ENCODE assay signal across 17 mouse cellular contexts in genomic region chr5:114456287-114456686, GRCm38 (mm10). TPM values are rescaled to one million over a fixed set of nuclear protein-coding genes. Genes with fewer than 3 reads are reported as not detected.
A peak's percentile ranks its signal among the peaks of the same experiment; 100 is the strongest.
DNase-seq lines count a peak whose midpoint lies in the region; ATAC-seq lines count a peak whose summit lies in the region.
"Had no signal": no experiment of that assay in that cellular context is flagged by ENCODE, and none has a peak within 500 bp of the region (broad histone marks: within the 10 kb centered on the region; RNA-seq: fewer than 3 reads in every experiment).

No protein-coding gene starts in this region.

- WGBS in hindbrain, embryonic 13.5 days = 69% methylated on average over 9 of the region's 9 CpGs
- WGBS in hindbrain, embryonic 11.5 days = 65% methylated on average over 9 of the region's 9 CpGs
- WGBS in midbrain, embryonic 12.5 days = 86% methylated on average over 9 of the region's 9 CpGs
- WGBS in midbrain, embryonic 16.5 days = 73% methylated on average over 9 of the region's 9 CpGs
- 68% methylated on average over 9 of the region's 9 CpGs for WGBS in neural tube, embryonic 15.5 days

- no peak overlapping the region for H3K4me3 ChIP-seq in hindbrain, embryonic 13.5 days
- H3K4me3 ChIP-seq in hindbrain, embryonic 11.5 days (ENCODE audit: low read depth, low read length) = no peak overlapping the region
- no peak overlapping the region for H3K4me3 ChIP-seq in midbrain, embryonic 12.5 days
- H3K4me3 ChIP-seq in midbrain, embryonic 16.5 days (ENCODE audit: low read depth, low read length) = no peak overlapping the region
- H3K4me3 ChIP-seq in neural tube, embryonic 15.5 days (replicated peaks) = no peak overlapping the region
- H3K4me3 ChIP-seq: heart, embryonic 13.5 days; hindbrain, embryonic 15.5 days had no signal

- H3K9me3 ChIP-seq in hindbrain, embryonic 13.5 days = no peaks in the 10 kb centered on the region
- H3K9me3 ChIP-seq in hindbrain, embryonic 11.5 days (ENCODE audit: control insufficient read depth, low read length) = no peaks in the 10 kb centered on the region
- H3K9me3 ChIP-seq in midbrain, embryonic 12.5 days = no peaks in the 10 kb centered on the region
- no peaks in the 10 kb centered on the region for H3K9me3 ChIP-seq in midbrain, embryonic 16.5 days (replicated peaks; ENCODE audit: control insufficient read depth, low read length, poor library complexity, severe bottlenecking)
- H3K9me3 ChIP-seq in neural tube, embryonic 15.5 days (replicated peaks) = no peaks in the 10 kb centered on the region
- H3K9me3 ChIP-seq: heart, embryonic 13.5 days; hindbrain, embryonic 15.5 days had no signal

- ATAC-seq in hindbrain, embryonic 13.5 days (ENCODE audit: low FRiP score) = no peak
- no peak for ATAC-seq in hindbrain, embryonic 11.5 days (ENCODE audit: low FRiP score)
- no peak for ATAC-seq in midbrain, embryonic 12.5 days (ENCODE audit: low FRiP score, low read depth)
- ATAC-seq in midbrain, embryonic 16.5 days = no peak
- ATAC-seq in neural tube, embryonic 15.5 days (ENCODE audit: low FRiP score) = no peak
- ATAC-seq: liver, postnatal 0 days had no signal

- peaks cover 31% of the 10 kb centered on the region for H3K36me3 ChIP-seq in hindbrain, embryonic 13.5 days
- 0 out of 2 replicates have a peak, but pooled peaks cover 2% of the 10 kb centered on the region for H3K36me3 ChIP-seq in hindbrain, embryonic 11.5 days (ENCODE audit: control insufficient read depth, insufficient read depth, low read length)
- H3K36me3 ChIP-seq in midbrain, embryonic 12.5 days = peaks cover 31% of the 10 kb centered on the region
- peaks cover 11% of the 10 kb centered on the region for H3K36me3 ChIP-seq in midbrain, embryonic 16.5 days (ENCODE audit: control insufficient read depth, insufficient read depth, low read length)
- peaks cover 25% of the 10 kb centered on the region for H3K36me3 ChIP-seq in neural tube, embryonic 15.5 days

- H3K9ac ChIP-seq in hindbrain, embryonic 13.5 days = no peak overlapping the region
- no peak overlapping the region for H3K9ac ChIP-seq in hindbrain, embryonic 11.5 days (ENCODE audit: low read depth, low read length)
- H3K9ac ChIP-seq in midbrain, embryonic 12.5 days (replicated peaks) = no peak overlapping the region
- H3K9ac ChIP-seq in midbrain, embryonic 16.5 days (ENCODE audit: low read depth, low read length) = no peak overlapping the region
- H3K9ac ChIP-seq in neural tube, embryonic 15.5 days (replicated peaks) = no peak overlapping the region
- H3K9ac ChIP-seq: hindbrain, embryonic 15.5 days; liver, postnatal 0 days had no signal

- DNase-seq in hindbrain, embryonic 11.5 days (ENCODE audit: low spot score) = no peak
- peak; percentile 77 for DNase-seq in cerebellum, adult 8-10 months
- DNase-seq in heart, adult 9 months (ENCODE audit: low spot score in 2 of 2) = no peak
- DNase-seq in lung, postnatal 4 days = no peak
- DNase-seq: adrenal gland, adult 8-10 months; B cell, adult 2 months; gastrocnemius, postnatal 10 days; kidney, postnatal 25 days; layer of hippocampus, postnatal 36 days; liver, postnatal 0 days; thymus, postnatal 14 days had no signal

- H3K27me3 ChIP-seq in hindbrain, embryonic 13.5 days = no peaks in the 10 kb centered on the region
- H3K27me3 ChIP-seq in hindbrain, embryonic 11.5 days (ENCODE audit: control insufficient read depth, insufficient read depth, low read length) = no peaks in the 10 kb centered on the region
- peaks cover 13% of the 10 kb centered on the region for H3K27me3 ChIP-seq in midbrain, embryonic 12.5 days
- no peaks in the 10 kb centered on the region for H3K27me3 ChIP-seq in midbrain, embryonic 16.5 days (ENCODE audit: control insufficient read depth, insufficient read depth, low read depth, low read length)
- H3K27me3 ChIP-seq in neural tube, embryonic 15.5 days (replicated peaks) = no peaks in the 10 kb centered on the region
- H3K27me3 ChIP-seq: hindbrain, embryonic 15.5 days had no signal

- H3K4me1 ChIP-seq in hindbrain, embryonic 13.5 days (replicated peaks) = peaks cover 14% of the 10 kb centered on the region; the same call in 1 of the 2 replicates
- H3K4me1 ChIP-seq in hindbrain, embryonic 11.5 days (replicated peaks; ENCODE audit: control insufficient read depth, insufficient read depth, low read length) = no peaks in the 10 kb centered on the region; the same call in 1 of the 2 replicates
- H3K4me1 ChIP-seq in midbrain, embryonic 12.5 days = 0 out of 2 replicates have a peak, but pooled peaks cover 9% of the 10 kb centered on the region
- no peaks in the 10 kb centered on the region for H3K4me1 ChIP-seq in midbrain, embryonic 16.5 days (ENCODE audit: control insufficient read depth, insufficient read depth, low read length)
- peaks cover 12% of the 10 kb centered on the region for H3K4me1 ChIP-seq in neural tube, embryonic 15.5 days

- H3K27ac ChIP-seq in hindbrain, embryonic 13.5 days = peak overlapping the region; percentile 18; the same call in 1 of the 2 replicates
- no peak overlapping the region for H3K27ac ChIP-seq in hindbrain, embryonic 11.5 days (ENCODE audit: low read depth, low read length)
- H3K27ac ChIP-seq in midbrain, embryonic 12.5 days (replicated peaks) = 0 out of 2 replicates have a peak overlapping the region, but pooled peaks have one; percentile 2
- H3K27ac ChIP-seq in midbrain, embryonic 16.5 days (ENCODE audit: low read length) = no peak overlapping the region
- 0 out of 2 replicates have a peak overlapping the region, but pooled peaks have one; percentile 23 for H3K27ac ChIP-seq in neural tube, embryonic 15.5 days (replicated peaks)
- H3K27ac ChIP-seq: hindbrain, embryonic 15.5 days had no signal

- no peak overlapping the region for H3K4me2 ChIP-seq in hindbrain, embryonic 13.5 days
- no peak overlapping the region for H3K4me2 ChIP-seq in hindbrain, embryonic 11.5 days (replicated peaks; ENCODE audit: low read depth, low read length)
- no peak overlapping the region for H3K4me2 ChIP-seq in midbrain, embryonic 12.5 days (replicated peaks)
- H3K4me2 ChIP-seq in midbrain, embryonic 16.5 days (ENCODE audit: low read length) = no peak overlapping the region
- H3K4me2 ChIP-seq in neural tube, embryonic 15.5 days = no peak overlapping the region
- H3K4me2 ChIP-seq: heart, embryonic 13.5 days; hindbrain, embryonic 15.5 days had no signal

RNA-seq across cellular contexts. Expression of gene Mvk, which starts 12.2 kb away (rescaled TPM):
- polyA plus RNA-seq in hindbrain, embryonic 13.5 days (2015; fragmentation: Nextera tagmentation; extraction: Ambion mirVana) = 50.0 and 54.0 TPM in 2 replicates
- polyA plus RNA-seq in hindbrain, embryonic 11.5 days (2014; fragmentation: Nextera tagmentation; extraction: Ambion mirVana) = 58.7 and 61.1 TPM in 2 replicates
- polyA plus RNA-seq in midbrain, embryonic 12.5 days (2016; fragmentation: Nextera tagmentation; extraction: Ambion mirVana) = 51.0 and 58.9 TPM in 2 replicates
- 72.6 and 77.0 TPM in 2 replicates for polyA plus RNA-seq in midbrain, embryonic 16.5 days (2015; fragmentation: Nextera tagmentation; extraction: Ambion mirVana)
- 70.2 and 78.1 TPM in 2 replicates for polyA plus RNA-seq in neural tube, embryonic 15.5 days (2015; fragmentation: Nextera tagmentation; extraction: Ambion mirVana)

RNA-seq across cellular contexts. Expression of gene Mmab, which starts 12.4 kb away (rescaled TPM):
- polyA plus RNA-seq in hindbrain, embryonic 13.5 days (2015; fragmentation: Nextera tagmentation; extraction: Ambion mirVana) = 23.6 and 25.7 TPM in 2 replicates
- 20.3 and 23.4 TPM in 2 replicates for polyA plus RNA-seq in hindbrain, embryonic 11.5 days (2014; fragmentation: Nextera tagmentation; extraction: Ambion mirVana)
- polyA plus RNA-seq in midbrain, embryonic 12.5 days (2016; fragmentation: Nextera tagmentation; extraction: Ambion mirVana) = 26.2 and 27.0 TPM in 2 replicates
- 35.9 and 38.7 TPM in 2 replicates for polyA plus RNA-seq in midbrain, embryonic 16.5 days (2015; fragmentation: Nextera tagmentation; extraction: Ambion mirVana)
- 36.1 and 37.4 TPM in 2 replicates for polyA plus RNA-seq in neural tube, embryonic 15.5 days (2015; fragmentation: Nextera tagmentation; extraction: Ambion mirVana)

Comparison
In these comparisons a context has a peak if more than half of its experiments do, and no peak if none do; other contexts are left out.
1. H3K27ac ChIP-seq: peak in hindbrain, embryonic 13.5 days (single experiment), midbrain, embryonic 12.5 days (single experiment) and neural tube, embryonic 15.5 days (single experiment); none in hindbrain, embryonic 11.5 days (single experiment) and midbrain, embryonic 16.5 days (single experiment).